Mouse (Mus musculus) CH12.LX (cell line): ENCODE results near the gene C87414. TPM values are rescaled to one million over a fixed set of nuclear protein-coding genes. Genes with fewer than 3 reads are reported as not detected.
"Not testable (repeated sequence)": the region's sequence is repeated elsewhere in the genome, so short reads cannot be mapped to it uniquely, and the experiment has no call there.

Experiments used
- DNase-seq: peaks from one replicate; pipeline ENCODE4 v3.0.0-alpha.2; 2013; ENCODE audit errors: extremely low read depth
- H3K27ac ChIP-seq: 2 replicates; pipeline ENCODE4 v1.5.1; 2012; ENCODE audit warnings: low read depth, mild to moderate bottlenecking, control low read depth, moderate library complexity; ENCODE audit not compliant: insufficient read depth
- H3K27me3 ChIP-seq: replicated peaks from 2 replicates; pipeline ENCODE3; 2012; ENCODE audit warnings: inconsistent platforms
- H3K36me3 ChIP-seq, 2 experiments: replicated peaks in 1 of 2; 2 replicates each; pipeline versions ENCODE3 to v1.6.1; 2012; ENCODE audit warnings: inconsistent platforms in 1 of 2, low read length in 1 of 2, mild to moderate bottlenecking in 1 of 2, mixed read lengths in 1 of 2, moderate library complexity in 1 of 2; ENCODE audit not compliant: control insufficient read depth in 1 of 2, insufficient read depth in 1 of 2
- H3K4me1 ChIP-seq, 2 experiments: 2 replicates each; pipeline ENCODE4 v1.6.1; 2012; ENCODE audit warnings: inconsistent platforms in 1 of 2, moderate library complexity in 1 of 2; ENCODE audit not compliant: insufficient read depth in 2 of 2, control insufficient read depth in 1 of 2
- H3K4me2 ChIP-seq: 2 replicates; pipeline ENCODE4 v1.6.1; 2012; ENCODE audit warnings: low read depth, mild to moderate bottlenecking, control low read depth; ENCODE audit not compliant: poor library complexity, insufficient read depth, severe bottlenecking
- H3K4me3 ChIP-seq, 3 experiments: fragments of 150-350 bp in 1 of 3; sonication (generic) in 1 of 3; replicated peaks in 1 of 3; 2 replicates each; pipeline versions ENCODE3 to v1.5.1; 2011 to 2012; ENCODE audit warnings: low read depth in 2 of 3, low read length in 2 of 3, mild to moderate bottlenecking in 2 of 3, moderate library complexity in 2 of 3, control low read depth in 1 of 3, improper control_type of control experiment in 1 of 3, inconsistent platforms in 1 of 3, mixed read lengths in 1 of 3; ENCODE audit not compliant: poor library complexity in 1 of 3
- H3K79me2 ChIP-seq: replicated peaks from 2 replicates; pipeline ENCODE4 v1.6.1; 2012; ENCODE audit warnings: mild to moderate bottlenecking, moderate library complexity; ENCODE audit not compliant: control insufficient read depth, poor library complexity, insufficient read depth, severe bottlenecking; ENCODE audit errors: extremely low read depth
- H3K9ac ChIP-seq: 2 replicates; pipeline ENCODE4 v1.6.1; 2012; ENCODE audit warnings: low read depth, mild to moderate bottlenecking, control low read depth, moderate library complexity; ENCODE audit not compliant: insufficient read depth
- H3K9me3 ChIP-seq: replicated peaks from 2 replicates; pipeline ENCODE3; 2012; ENCODE audit warnings: low read length, inconsistent platforms, mixed read lengths
- dilution Hi-C: fragments of 300-500 bp; cut with MboI; formaldehyde crosslinking; loops from 2 replicates; pipeline ENCODE4 v1.14.3; 2020; ENCODE audit warnings: low sequenced_read_pairs; ENCODE audit not compliant: extremely low pct_unique_long_range_greater_than_20kb, extremely low pct_ligation_motif_present
- in situ Hi-C: fragments of 300-500 bp; cut with MboI; formaldehyde crosslinking; loops from 3 replicates; pipeline ENCODE4 v1.14.3; 2019; ENCODE audit warnings: low sequenced_read_pairs, low pct_ligation_motif_present, low pct_unique_long_range_greater_than_20kb, mixed read lengths
- polyA plus RNA-seq: library from polyadenylated mRNA; unstranded; fragments of >175 nt; gene quantifications from 2 replicates; pipeline ENCODE4 v1.2.1, GENCODE M21; 2012; ENCODE audit warnings: low read depth; ENCODE audit not compliant: insufficient read length
- total RNA-seq, 2 experiments: library from RNA; depleted of rRNA; stranded (reverse); fragments of 300-350 nt in 1 of 2; fragments of >200 nt in 1 of 2; gene quantifications; 2 replicates each; pipeline ENCODE4 v1.2.3; 2012 to 2014

The C87414 gene
- total RNA-seq (2012; rRNA removed) (not detected in 2 replicates), total RNA-seq (2014; rRNA removed) (not detected in 2 replicates), polyA plus RNA-seq (not detected in 2 replicates)

GRCm38 (mm10) chr5:93671451-93671850 is at the start of gene C87414:
Gene C87414 (minus strand): TSS chr5:93671551.
- H3K27me3 ChIP-seq, H3K9ac ChIP-seq, in situ Hi-C loops, H3K9me3 ChIP-seq, H3K36me3 ChIP-seq, H3K27ac ChIP-seq, H3K4me1 ChIP-seq, DNase-seq, H3K4me2 ChIP-seq, dilution Hi-C loops, H3K4me3 ChIP-seq, H3K79me2 ChIP-seq: not testable (repeated sequence)

DNA sequence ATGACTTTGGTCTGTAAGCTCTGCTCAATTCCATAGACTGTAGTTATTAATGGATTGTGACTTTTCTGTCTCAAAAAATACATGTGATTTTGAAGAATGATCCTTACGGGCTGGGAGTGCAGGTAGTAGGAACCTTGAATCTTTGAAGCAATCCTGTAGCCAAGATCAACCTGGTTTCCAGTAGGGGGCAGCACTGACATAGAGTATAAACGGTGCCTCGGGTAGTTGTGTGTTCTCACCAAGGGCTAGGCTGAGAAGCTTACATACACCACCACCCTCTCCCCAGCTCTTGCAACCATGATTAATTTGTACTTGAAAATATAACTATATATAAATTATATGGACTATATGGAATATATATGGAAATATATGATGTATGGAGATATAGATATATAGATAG is 13.3 kb upstream of the C87414 start:
- H3K9ac ChIP-seq, H3K4me1 ChIP-seq, H3K36me3 ChIP-seq, H3K4me2 ChIP-seq, H3K27me3 ChIP-seq, dilution Hi-C loops, H3K9me3 ChIP-seq, H3K79me2 ChIP-seq, H3K27ac ChIP-seq, in situ Hi-C loops, DNase-seq, H3K4me3 ChIP-seq: not testable (repeated sequence)

Other genes starting within 250 kb of the C87414 start
- not detected in 2 replicates for gene Gm16427, start 131.4 kb downstream of the C87414 start, total RNA-seq (2012; rRNA removed)
- gene Gm16427, start 131.4 kb downstream of the C87414 start, total RNA-seq (2014; rRNA removed): not detected in 2 replicates
- not detected in 2 replicates for gene Gm16427, start 131.4 kb downstream of the C87414 start, polyA plus RNA-seq
- gene Gm7792, start 172.2 kb upstream of the C87414 start, total RNA-seq (2012; rRNA removed): not detected in 2 replicates
- not detected in 2 replicates for gene Gm7792, start 172.2 kb upstream of the C87414 start, total RNA-seq (2014; rRNA removed)
- not detected in 2 replicates for gene Gm7792, start 172.2 kb upstream of the C87414 start, polyA plus RNA-seq